11 mouse cellular contexts compared by ENCODE assay signal in the genomic region with DNA sequence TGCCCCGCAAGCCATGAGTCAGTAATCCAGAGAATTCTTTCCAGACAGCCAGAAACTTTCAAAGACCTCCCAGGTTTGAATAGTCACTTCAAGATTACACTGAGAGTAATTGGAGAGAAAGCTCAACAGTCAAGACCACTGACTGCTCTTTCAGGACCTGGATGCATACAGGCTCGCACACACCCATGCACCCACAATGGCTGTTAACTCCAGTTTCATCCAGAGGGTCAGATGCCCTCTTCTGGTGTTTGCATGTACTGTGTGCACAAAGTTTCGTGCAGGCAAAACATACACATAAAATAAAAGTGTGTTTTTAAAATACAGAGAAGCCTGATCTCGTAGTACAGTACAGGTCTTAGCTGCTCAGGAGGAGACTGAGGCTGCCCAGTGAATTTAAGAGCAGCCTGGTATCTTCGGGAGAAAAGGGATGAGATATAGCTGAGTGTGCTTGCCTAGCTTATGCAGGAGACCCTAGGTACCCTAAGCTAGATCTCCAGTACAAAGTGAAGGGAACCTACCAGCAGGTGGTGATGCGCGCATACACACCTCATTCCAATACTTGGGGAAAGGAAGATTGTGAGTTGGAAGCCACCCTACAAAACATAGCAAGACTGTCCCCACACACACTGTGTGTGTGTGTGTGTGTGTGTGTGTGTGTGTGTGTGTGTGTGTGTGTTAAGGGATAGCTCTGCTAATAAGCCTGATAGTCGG. TPM values are rescaled to one million over a fixed set of nuclear protein-coding genes. Genes with fewer than 3 reads are reported as not detected.
DNase-seq lines count a peak whose midpoint lies in the region; ATAC-seq and TF ChIP-seq lines count a peak whose summit lies in the region.
"Had no signal": no experiment of that assay in that cellular context is flagged by ENCODE, and none has a peak within 500 bp of the region (broad histone marks: within the 10 kb centered on the region; RNA-seq: fewer than 3 reads in every experiment).

No protein-coding gene starts in this region.

- H3K9ac ChIP-seq in kidney, embryonic 15.5 days: no peak overlapping the region
- no peak overlapping the region for H3K9ac ChIP-seq in forebrain, embryonic 13.5 days
- H3K9ac ChIP-seq: liver, embryonic 13.5 days had no signal

- no peak overlapping the region for H3K4me3 ChIP-seq in kidney, embryonic 15.5 days (replicated peaks)
- no peak overlapping the region for H3K4me3 ChIP-seq in C2C12 (ENCODE audit: insufficient read depth, poor library complexity, severe bottlenecking)
- H3K4me3 ChIP-seq in forebrain, embryonic 13.5 days: no peak overlapping the region
- H3K4me3 ChIP-seq: erythroblast, embryonic 14.5 days; liver, embryonic 13.5 days had no signal

- H3K4me1 ChIP-seq in kidney, embryonic 15.5 days: peaks cover 97% of the 10 kb centered on the region
- H3K4me1 ChIP-seq in forebrain, embryonic 13.5 days: peaks cover 74% of the 10 kb centered on the region

- peak; percentile 4 for DNase-seq in cerebellum, adult 9-11 months
- no peak for DNase-seq in cerebellum, adult 8-10 months
- no peak for DNase-seq in kidney, postnatal 10 days
- no peak for DNase-seq in ovary, postnatal 36 days (ENCODE audit: low spot score)
- DNase-seq: heart, adult 11 months; liver, embryonic 13.5 days had no signal

- no peak overlapping the region for H3K4me2 ChIP-seq in kidney, embryonic 15.5 days
- peak overlapping the region; percentile 4; the same call in 1 of the 2 replicates for H3K4me2 ChIP-seq in forebrain, embryonic 13.5 days

- peak; percentile 4 for TF ChIP-seq CTCF in C2C12 (IDR thresholded peaks at IDR 0.05; ENCODE audit: control insufficient read depth, insufficient read depth, insufficient read length)

- peaks cover 91% of the 10 kb centered on the region for H3K79me3 ChIP-seq in C2C12 (ENCODE audit: low read depth)

- H3K27ac ChIP-seq in kidney, embryonic 15.5 days: peak overlapping the region; percentile 89
- H3K27ac ChIP-seq in forebrain, embryonic 13.5 days: 0 out of 2 replicates have a peak overlapping the region, but pooled peaks have one; percentile 44
- H3K27ac ChIP-seq: liver, embryonic 13.5 days had no signal

- H3K9me3 ChIP-seq in kidney, embryonic 15.5 days (replicated peaks): no peaks in the 10 kb centered on the region
- no peaks in the 10 kb centered on the region for H3K9me3 ChIP-seq in forebrain, embryonic 13.5 days (replicated peaks)
- H3K9me3 ChIP-seq: liver, embryonic 13.5 days had no signal

- H3K79me2 ChIP-seq in C2C12 (ENCODE audit: control insufficient read depth, insufficient read depth): peaks cover 100% of the 10 kb centered on the region

- 80% methylated on average over 8 of the region's 8 CpGs for WGBS in kidney, embryonic 15.5 days
- WGBS in forebrain, embryonic 13.5 days: 62% methylated on average over 8 of the region's 8 CpGs

- no peak overlapping the region for H3ac ChIP-seq in C2C12 (ENCODE audit: control insufficient read depth, insufficient read length, low read depth)

- no peaks in the 10 kb centered on the region for H3K27me3 ChIP-seq in kidney, embryonic 15.5 days
- H3K27me3 ChIP-seq in C2C12 (ENCODE audit: control insufficient read depth, insufficient read depth, insufficient read length): no peaks in the 10 kb centered on the region
- no peaks in the 10 kb centered on the region for H3K27me3 ChIP-seq in forebrain, embryonic 13.5 days
- H3K27me3 ChIP-seq: liver, embryonic 13.5 days had no signal

- ATAC-seq in kidney, embryonic 15.5 days (replicated peaks; ENCODE audit: low FRiP score): no peak
- no peak for ATAC-seq in forebrain, embryonic 13.5 days
- no peak for ATAC-seq in erythroblast, adult 5-6 weeks (replicated peaks; ENCODE audit: low FRiP score, poor library complexity, severe bottlenecking)

- no peaks in the 10 kb centered on the region for H3K36me3 ChIP-seq in kidney, embryonic 15.5 days
- no peaks in the 10 kb centered on the region for H3K36me3 ChIP-seq in C2C12 (ENCODE audit: control insufficient read depth, insufficient read depth)
- no peaks in the 10 kb centered on the region for H3K36me3 ChIP-seq in forebrain, embryonic 13.5 days (ENCODE audit: poor library complexity, severe bottlenecking)
- H3K36me3 ChIP-seq: liver, embryonic 13.5 days had no signal

TF ChIP-seq in C2C12, 6 proteins besides CTCF, POLR2A, EP300 and RAD21:
- TF ChIP-seq MYOG (IDR thresholded peaks at IDR 0.05; ENCODE audit: control insufficient read depth, extremely low read depth, insufficient read length): no peak
- TF ChIP-seq CEBPB (IDR thresholded peaks at IDR 0.05; ENCODE audit: low read depth): no peak
- TF ChIP-seq USF1 (IDR thresholded peaks at IDR 0.05; ENCODE audit: low read depth): no peak
- no peak for TF ChIP-seq MYOD1 (IDR thresholded peaks at IDR 0.05; ENCODE audit: control insufficient read depth, insufficient read length, low read depth)
- no peak for TF ChIP-seq MAX (IDR thresholded peaks at IDR 0.05)
- no peak for TF ChIP-seq FOSL1 (IDR thresholded peaks at IDR 0.05; ENCODE audit: insufficient read depth, low read length, poor library complexity, severe bottlenecking)

RNA-seq across cellular contexts. Expression of gene Fgfr2, which starts 9.8 kb away (rescaled TPM):
- 99.9 and 104 TPM in 2 replicates for polyA plus RNA-seq in kidney, embryonic 15.5 days (2015; fragmentation: Nextera tagmentation; extraction: Ambion mirVana)
- 1.7 TPM for polyA plus RNA-seq in C2C12 (2012; fragmentation: generic; extraction: Trizol)
- polyA plus RNA-seq in forebrain, embryonic 13.5 days (2015; fragmentation: Nextera tagmentation; extraction: Ambion mirVana): 47.9 and 56.7 TPM in 2 replicates
- total RNA-seq in erythroblast, adult 5-6 weeks (2015; ENCODE audit: low replicate concordance): not detected in 2 replicates
- total RNA-seq in erythroblast, adult 5-6 weeks (2017; ENCODE audit: low replicate concordance): 0.28 and 4.8 TPM in 2 replicates
- polyA plus RNA-seq: erythroblast, embryonic 14.5 days had no signal

RNA-seq across cellular contexts. Expression of gene Ctbp2, which starts 10.8 kb away (rescaled TPM):
- polyA plus RNA-seq in kidney, embryonic 15.5 days (2015; fragmentation: Nextera tagmentation; extraction: Ambion mirVana): 114 and 117 TPM in 2 replicates
- 43.2 TPM for polyA plus RNA-seq in C2C12 (2012; fragmentation: generic; extraction: Trizol)
- 104 and 106 TPM in 2 replicates for polyA plus RNA-seq in forebrain, embryonic 13.5 days (2015; fragmentation: Nextera tagmentation; extraction: Ambion mirVana)
- total RNA-seq in erythroblast, adult 5-6 weeks (2015; ENCODE audit: low replicate concordance): 11.1 and 21.3 TPM in 2 replicates
- 9.5 and 11.6 TPM in 2 replicates for total RNA-seq in erythroblast, adult 5-6 weeks (2017; ENCODE audit: low replicate concordance)

Comparison
In these comparisons a context has a peak if more than half of its experiments do, and no peak if none do; other contexts are left out.
1. RNA of gene Fgfr2, which starts 9.8 kb away (polyA plus RNA-seq): 99.9 to 104 TPM in kidney, embryonic 15.5 days and 47.9 to 56.7 TPM in forebrain, embryonic 13.5 days; 1.7 TPM in C2C12 (single experiment); every median in the first group is over 10 times any median in the second.